Mouse (Mus musculus): ENCODE measurements around the gene Rasip1.
"Not testable (repeated sequence)": the region's sequence is repeated elsewhere in the genome, so short reads cannot be mapped to it uniquely, and the experiment has no call there.

Rasip1 gene

DNA sequence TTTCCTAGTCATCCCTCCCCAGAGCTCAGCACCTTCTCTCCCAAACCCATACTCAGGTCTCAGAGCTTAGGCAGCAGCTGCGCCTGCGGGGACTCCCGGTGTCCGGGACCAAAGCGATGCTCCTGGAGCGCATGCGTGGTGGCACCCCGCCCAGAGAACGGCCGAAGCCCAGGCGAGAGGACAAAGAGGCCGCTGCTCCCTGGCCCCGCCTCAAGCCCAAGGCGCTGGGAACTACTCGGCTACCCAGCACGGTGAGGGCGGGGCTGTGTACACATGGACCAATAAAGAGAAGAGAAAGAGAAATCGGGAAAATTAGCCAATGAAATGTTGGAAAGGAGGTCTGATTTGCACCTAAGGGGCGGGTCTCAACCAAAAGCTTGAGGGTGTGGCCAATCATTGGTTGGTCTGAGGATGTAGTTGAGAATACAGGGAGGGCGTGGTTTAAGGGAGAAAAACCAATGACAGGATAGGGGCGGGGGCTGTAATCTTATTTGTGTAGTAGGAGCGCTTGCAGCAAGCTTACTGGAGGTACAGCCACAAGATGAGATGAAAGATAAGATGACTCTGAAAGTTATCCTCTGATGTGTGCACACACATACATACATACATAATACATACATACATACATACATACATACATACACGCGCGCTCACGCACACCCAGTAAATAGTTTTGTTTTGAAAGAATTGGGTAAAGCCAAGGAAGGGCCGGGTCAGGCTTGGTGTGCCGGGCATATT lies 16.3 kb downstream of the Rasip1 start:
- DNase-seq (ENCODE audit: low read depth in 2 of 2, low spot score in 2 of 2), result peak; percentile 48 to 66

DNA sequence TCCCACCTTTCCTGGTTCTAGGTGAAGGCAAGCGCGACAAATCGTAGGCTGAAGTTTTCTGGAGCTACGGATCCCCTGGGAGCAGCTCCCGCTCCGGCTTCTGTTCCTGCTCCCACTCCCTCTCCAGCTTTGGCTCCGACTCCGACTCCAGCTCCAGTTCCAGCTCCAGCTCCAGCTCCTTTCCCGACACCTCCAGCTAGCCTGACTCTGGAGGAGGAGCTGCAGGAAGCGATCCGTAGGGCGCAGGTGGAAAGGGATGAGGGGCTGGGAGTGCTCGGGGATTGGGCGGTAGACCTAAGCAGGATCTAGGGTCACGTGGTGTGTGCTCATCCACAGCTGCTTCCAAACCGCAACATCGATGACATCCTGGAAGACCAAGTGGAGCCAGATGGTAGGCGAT lies 16.9 kb downstream of the Rasip1 start:
- DNase-seq (ENCODE audit: low read depth in 2 of 2, low spot score in 2 of 2), result no peak

DNA sequence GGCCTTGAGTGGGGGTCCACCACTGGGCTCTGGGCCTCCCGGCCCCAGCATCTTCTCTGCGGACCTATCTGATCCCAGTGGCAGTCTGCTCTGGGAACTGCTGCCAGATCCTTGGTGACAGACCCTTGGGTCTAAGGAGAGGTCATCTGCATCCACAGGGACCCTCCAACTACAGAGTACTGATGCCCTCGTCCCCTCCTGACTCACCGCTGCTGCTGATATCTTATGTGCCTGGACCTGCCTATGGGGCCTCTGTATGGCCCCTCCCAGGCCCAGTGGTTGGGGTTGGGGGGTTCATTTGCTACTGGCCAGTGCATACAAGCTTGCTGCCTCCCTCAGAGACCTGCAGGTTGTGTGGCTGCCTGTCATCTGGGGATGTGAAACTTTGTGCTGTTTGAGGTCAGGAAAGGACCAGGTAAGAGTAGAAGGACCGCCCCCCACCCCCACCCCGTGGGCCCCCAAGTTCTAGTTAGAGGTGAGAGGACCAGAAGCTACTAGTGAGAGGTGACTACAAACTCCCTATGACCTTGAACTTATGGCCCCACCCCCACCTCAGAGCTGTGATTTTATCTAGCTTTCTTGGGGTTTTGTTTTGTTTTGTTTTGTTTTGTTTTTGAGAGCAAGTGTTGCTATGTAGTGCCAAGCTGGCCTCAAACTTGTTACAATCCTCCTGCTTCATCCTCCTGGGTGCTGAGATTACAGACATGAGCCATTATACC lies 17.7 kb downstream of the Rasip1 start:
- DNase-seq (ENCODE audit: low read depth in 2 of 2, low spot score in 2 of 2), result no peak

- no peak for DNase-seq (ENCODE audit: low read depth in 2 of 2, low spot score in 2 of 2)
These were observed 18.3 kb downstream of the Rasip1 start for GRCm38 (mm10) chr7:45645591-45645971.

DNA sequence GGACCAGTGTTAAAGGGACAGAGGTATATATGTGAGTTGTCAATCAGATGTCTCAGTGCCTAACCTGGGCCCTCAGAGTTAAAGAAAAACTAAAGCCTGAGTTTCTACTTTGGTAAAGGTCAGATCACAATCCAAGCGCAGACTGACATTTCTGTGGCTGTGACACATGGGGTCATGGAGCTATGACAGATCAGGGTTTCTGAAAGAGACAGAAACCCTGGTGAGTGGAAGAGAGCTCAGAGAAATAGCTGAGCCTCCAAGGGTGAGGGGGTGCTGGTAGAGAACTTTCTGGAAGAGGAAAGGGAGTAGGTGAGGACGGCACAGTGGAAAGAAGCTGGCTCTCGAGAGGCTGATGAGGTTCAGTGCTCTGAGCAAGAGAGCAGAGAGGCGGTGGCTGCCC lies 19.4 kb downstream of the Rasip1 start:
- DNase-seq (ENCODE audit: low read depth in 2 of 2, low spot score in 2 of 2), result no peak

DNA sequence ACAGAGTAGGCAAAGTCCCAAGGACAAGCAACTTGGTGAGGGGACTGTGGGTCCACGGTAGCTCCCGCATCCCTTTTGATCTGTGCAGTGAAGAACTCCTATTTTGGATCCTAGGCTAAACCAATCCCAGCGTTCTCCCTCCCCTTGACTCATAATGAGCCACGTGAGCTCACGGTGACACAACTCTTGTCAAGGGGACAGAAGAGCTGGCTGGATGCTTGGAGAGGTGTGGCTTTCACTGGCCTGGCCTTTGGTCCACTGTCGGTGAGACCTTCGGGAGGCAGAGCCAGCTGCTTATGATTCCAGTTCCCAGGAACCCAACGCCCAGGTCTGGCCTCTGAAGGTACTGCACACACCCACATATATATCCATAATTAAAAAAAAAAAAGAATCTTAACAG lies 22.1 kb downstream of the Rasip1 start:
- DNase-seq (ENCODE audit: low read depth in 2 of 2, low spot score in 2 of 2), result no peak

GRCm38 (mm10) chr7:45650484-45650883 lies 23.2 kb downstream of the Rasip1 start:
- not testable (repeated sequence) for DNase-seq (ENCODE audit: low read depth in 2 of 2, low spot score in 2 of 2)

DNA sequence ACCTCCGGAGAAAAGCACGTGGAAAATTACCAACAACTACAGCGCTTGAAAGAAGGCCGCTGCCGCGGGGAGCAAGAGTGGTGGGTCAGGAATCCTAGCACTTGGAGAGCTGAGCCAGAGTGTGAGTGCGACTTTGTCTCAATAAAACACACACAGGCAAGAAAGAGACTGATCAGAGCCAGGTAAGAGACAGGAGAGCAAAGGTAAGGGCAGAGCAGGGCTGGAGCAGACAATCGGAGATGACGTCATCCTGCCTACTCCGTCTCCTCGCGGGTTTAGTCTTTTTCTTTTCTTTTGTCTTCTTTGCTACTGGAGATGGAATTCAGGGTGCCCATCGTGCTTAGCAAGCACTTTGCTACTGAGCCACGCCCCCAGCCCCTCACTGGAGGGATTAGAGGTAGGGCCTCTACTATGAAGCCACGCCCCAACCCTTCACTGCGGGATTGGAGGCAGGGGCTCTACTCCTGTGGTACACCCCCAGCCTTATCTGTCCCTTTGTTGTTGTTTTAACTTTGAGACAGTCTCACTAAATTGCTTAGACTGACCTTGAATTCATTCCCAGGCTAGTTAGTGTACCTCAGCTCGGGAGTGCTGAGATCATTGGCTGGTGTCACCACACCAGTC lies 27.2 kb downstream of the Rasip1 start:
- no peak for DNase-seq (ENCODE audit: low read depth in 2 of 2, low spot score in 2 of 2)

DNA sequence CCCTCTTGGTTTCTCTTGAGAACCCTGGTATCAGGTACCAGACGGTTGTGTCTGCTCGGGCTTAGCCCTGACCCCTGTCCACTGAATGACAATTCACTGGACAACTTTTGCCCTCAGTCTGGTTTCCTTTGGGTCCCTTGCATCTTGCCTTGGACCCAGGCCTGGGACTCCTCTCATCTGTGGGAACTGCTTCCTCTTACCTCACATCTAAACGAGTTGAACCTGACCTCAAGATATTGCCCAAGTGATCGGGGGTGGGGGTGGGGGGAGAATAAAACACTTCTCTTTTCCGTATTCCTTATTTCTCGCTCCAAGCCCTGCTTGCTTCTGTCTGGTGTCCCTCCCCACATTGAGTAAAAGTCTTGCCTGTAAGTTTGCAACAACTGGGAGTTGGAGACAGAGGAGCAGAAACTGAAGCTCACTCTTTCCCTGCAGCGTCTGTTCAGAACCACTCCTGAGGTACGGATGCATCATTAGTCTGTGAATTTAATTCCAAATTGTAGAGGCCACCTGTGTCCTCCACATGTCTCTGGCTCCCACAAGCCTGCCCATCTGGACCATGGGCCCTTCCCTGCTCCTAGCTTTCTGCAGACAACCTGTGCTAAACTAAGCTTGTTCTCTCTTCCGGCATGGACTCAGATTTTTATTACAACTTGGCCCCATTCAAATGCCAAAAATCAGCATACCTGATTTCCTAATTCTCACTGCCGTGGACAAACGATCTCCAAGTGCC lies 33.6 kb downstream of the Rasip1 start:
- DNase-seq (ENCODE audit: low read depth in 2 of 2, low spot score in 2 of 2), result no peak

GRCm38 (mm10) chr7:45661702-45662101 lies 34.4 kb downstream of the Rasip1 start:
- DNase-seq (ENCODE audit: low read depth in 2 of 2, low spot score in 2 of 2), result not testable (repeated sequence)

- DNase-seq (ENCODE audit: low read depth in 2 of 2, low spot score in 2 of 2), result no peak
These were observed 38.2 kb downstream of the Rasip1 start for GRCm38 (mm10) chr7:45665303-45666138.

- DNase-seq (ENCODE audit: low read depth in 2 of 2, low spot score in 2 of 2), result no peak
These were observed 38.9 kb downstream of the Rasip1 start, which contains the start of gene Fut2 for GRCm38 (mm10) chr7:45666161-45666560. Fut2 (minus strand) TSS chr7:45666394.

DNA sequence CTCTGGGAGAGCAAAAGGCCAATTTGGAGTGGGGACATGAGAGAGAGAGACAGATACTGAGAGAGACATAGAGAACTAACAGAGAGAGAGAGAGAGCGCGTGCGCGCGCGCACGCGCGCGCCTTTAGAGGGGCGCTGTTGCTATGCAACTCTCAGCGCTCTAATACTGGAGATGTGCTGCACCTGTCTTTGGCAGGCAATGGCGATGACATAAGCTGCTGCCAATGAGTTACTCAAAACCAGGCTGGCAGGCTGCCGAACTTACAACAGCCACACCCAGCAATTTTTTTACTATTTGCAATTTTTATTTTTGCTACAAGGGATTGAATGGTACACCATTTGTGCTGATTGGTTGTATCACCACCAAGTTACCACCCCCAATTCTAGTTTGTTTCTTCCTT lies 40.5 kb downstream of the Rasip1 start:
- DNase-seq (ENCODE audit: low read depth in 2 of 2, low spot score in 2 of 2), result no peak

DNA sequence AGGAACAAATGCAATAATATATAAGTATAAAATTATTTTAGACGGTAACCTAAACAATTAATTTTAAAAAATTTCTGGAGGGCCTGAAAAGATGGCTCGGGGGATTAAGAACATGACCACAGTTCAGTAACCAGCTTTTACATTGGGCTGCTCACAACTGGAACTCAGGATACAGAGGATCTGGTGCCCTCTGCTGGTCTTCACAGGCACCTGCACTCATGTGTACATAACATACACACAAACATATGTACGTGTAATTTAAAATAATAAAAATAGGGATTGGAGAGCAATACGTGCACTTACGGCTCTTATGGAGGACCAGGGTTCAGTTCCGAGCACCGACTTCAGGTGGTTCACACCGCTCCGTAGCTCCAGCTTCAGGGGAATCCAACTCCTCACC lies 41.6 kb downstream of the Rasip1 start:
- DNase-seq (ENCODE audit: low read depth in 2 of 2, low spot score in 2 of 2), result no peak

GRCm38 (mm10) chr7:45677627-45678295 lies 50.5 kb downstream of the Rasip1 start:
- no peak for DNase-seq (ENCODE audit: low read depth in 2 of 2, low spot score in 2 of 2)

DNA sequence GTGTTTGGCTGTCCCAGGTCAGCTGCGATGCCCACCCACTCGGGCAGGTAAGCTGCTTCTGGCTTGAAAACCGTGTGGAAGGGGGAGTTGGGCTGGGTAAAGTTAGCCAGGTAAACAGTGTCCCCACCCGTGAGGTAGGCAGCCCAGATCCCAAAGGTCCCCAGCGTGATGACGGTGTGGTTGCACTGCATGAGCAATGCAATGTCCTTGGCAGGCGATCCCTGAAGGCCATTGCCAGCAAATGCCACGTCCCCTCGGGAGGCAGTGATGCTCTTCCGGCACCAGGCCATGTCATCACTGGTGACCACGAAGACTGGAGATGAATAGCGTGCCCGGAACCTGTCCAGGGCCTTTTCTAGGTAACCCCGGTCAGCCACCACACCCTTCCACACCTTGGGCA lies 51.2 kb downstream of the Rasip1 start:
- DNase-seq (ENCODE audit: low read depth in 2 of 2, low spot score in 2 of 2), result no peak

GRCm38 (mm10) chr7:45679966-45680621 lies 52.8 kb downstream of the Rasip1 start:
- no peak for DNase-seq (ENCODE audit: low read depth in 2 of 2, low spot score in 2 of 2)

DNA sequence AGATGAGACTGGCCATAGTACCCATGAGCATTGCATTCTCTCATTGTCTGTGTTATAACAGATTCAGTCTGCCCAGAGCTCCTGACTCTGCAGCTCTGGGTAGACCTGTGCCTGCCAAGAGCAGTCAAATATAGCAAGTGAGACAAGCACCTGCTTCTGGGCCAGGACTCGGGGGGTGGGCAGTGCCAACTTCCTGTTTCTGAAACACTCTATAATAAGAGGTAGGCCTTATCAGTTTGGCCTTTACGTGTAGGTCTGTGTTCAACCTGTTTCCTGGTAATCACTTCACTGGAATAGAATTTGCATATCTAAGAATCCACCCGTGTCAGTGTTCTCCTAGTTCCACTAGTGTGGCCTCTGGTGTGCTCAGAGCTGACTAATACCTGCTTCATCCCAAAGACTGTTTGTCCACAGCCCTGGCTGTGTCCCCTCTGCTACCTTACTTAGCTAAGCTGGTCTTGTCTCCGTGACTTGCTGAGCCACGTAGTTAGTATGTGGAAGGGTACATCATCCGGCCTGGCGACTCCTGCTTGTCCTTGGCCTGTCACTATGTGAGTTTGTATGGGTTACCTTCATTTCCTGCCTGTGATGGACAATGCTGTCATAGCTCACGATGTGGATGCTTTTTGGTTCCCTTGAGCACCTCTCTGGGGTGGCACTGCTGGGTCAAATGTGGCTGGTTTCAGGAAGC lies 53.9 kb downstream of the Rasip1 start:
- no peak for DNase-seq (ENCODE audit: low read depth in 2 of 2, low spot score in 2 of 2)
